Mouse (Mus musculus): ENCODE data around the gene Rarb.

- TF ChIP-seq CTCF (IDR thresholded peaks at IDR 0.05; ENCODE audit: low read depth) (no peak), EP300 (IDR thresholded peaks at IDR 0.05; ENCODE audit: low read depth) (no peak)
Observed at GRCm38 (mm10) chr14:16573475-16574171, 245.3 kb downstream of the Rarb start.

Data from heart, postnatal 0 days (tissue).